Mouse (Mus musculus) CD4-positive helper T cell, adult 2 months (primary cell): Measurements from ENCODE around the gene Six2.

Experiments
- DNase-seq: peaks from one replicate; pipeline ENCODE4 v3.0.0-alpha.2; 2012; ENCODE audit warnings: low read depth, missing footprints, low spot score

The Six2 gene

GRCm38 (mm10) chr17:85688236-85688910 is at the start of gene Six2:
Six2 (minus strand) TSS chr17:85688274.
- no peak for DNase-seq

GRCm38 (mm10) chr17:85737090-85737780 is 49.2 kb upstream of the Six2 start:
- DNase-seq, result no peak

GRCm38 (mm10) chr17:85731329-85731728 is 43.3 kb upstream of the Six2 start:
- no peak for DNase-seq

- DNase-seq, result no peak
These were observed 42.3 kb upstream of the Six2 start for GRCm38 (mm10) chr17:85730231-85731015.

GRCm38 (mm10) chr17:85728071-85728718 is 40.1 kb upstream of the Six2 start:
- DNase-seq, result no peak

GRCm38 (mm10) chr17:85725988-85726387 is 37.9 kb upstream of the Six2 start:
- no peak for DNase-seq

- DNase-seq, result no peak
These were observed 35.1 kb upstream of the Six2 start for GRCm38 (mm10) chr17:85723166-85723565.

GRCm38 (mm10) chr17:85717266-85717665 is 29.2 kb upstream of the Six2 start:
- no peak for DNase-seq

GRCm38 (mm10) chr17:85715784-85716183 is 27.7 kb upstream of the Six2 start:
- no peak for DNase-seq

GRCm38 (mm10) chr17:85714370-85714769 is 26.3 kb upstream of the Six2 start:
- DNase-seq, result no peak

GRCm38 (mm10) chr17:85712874-85713273 is 24.8 kb upstream of the Six2 start:
- no peak for DNase-seq

- no peak for DNase-seq
These were observed 16.5 kb upstream of the Six2 start for GRCm38 (mm10) chr17:85704369-85705260.

GRCm38 (mm10) chr17:85700028-85700427 is 12.0 kb upstream of the Six2 start:
- no peak for DNase-seq

GRCm38 (mm10) chr17:85698643-85699042 is 10.6 kb upstream of the Six2 start:
- DNase-seq, result no peak

GRCm38 (mm10) chr17:85697976-85698375 is 9.9 kb upstream of the Six2 start:
- DNase-seq, result no peak

GRCm38 (mm10) chr17:85694499-85694898 is 6.4 kb upstream of the Six2 start:
- DNase-seq, result no peak

GRCm38 (mm10) chr17:85693101-85693500 is 5.0 kb upstream of the Six2 start:
- DNase-seq, result no peak

- DNase-seq, result no peak
These were observed 4.5 kb upstream of the Six2 start for GRCm38 (mm10) chr17:85692594-85692993.

- no peak for DNase-seq
These were observed 3.8 kb upstream of the Six2 start for GRCm38 (mm10) chr17:85691701-85692536.

GRCm38 (mm10) chr17:85690969-85691335 is 2.9 kb upstream of the Six2 start:
- DNase-seq, result no peak
